Mouse (Mus musculus) embryonic facial prominence, embryonic 13.5 days (tissue): ENCODE results near the gene Snx11. TPM values are rescaled to one million over a fixed set of nuclear protein-coding genes. Genes with fewer than 3 reads are reported as not detected.

Experiments
- ATAC-seq: fragments of 200-750 bp; cut with Nextera tagmentation; 2 replicates; pipeline ENCODE4 v1.8.0; 2017; ENCODE audit warnings: low read depth; ENCODE audit not compliant: insufficient number of reproducible peaks, insufficient read depth, low FRiP score, low TSS enrichment
- H3K27ac ChIP-seq: fragments of 300-500 bp; sonication (generic); 2 replicates; pipeline ENCODE4 v1.5.1; 2015; ENCODE audit warnings: moderate library complexity, mild to moderate bottlenecking, inconsistent platforms
- H3K27me3 ChIP-seq: fragments of 300-500 bp; sonication (generic); 2 replicates; pipeline ENCODE4 v1.6.1; 2015; ENCODE audit warnings: mild to moderate bottlenecking, inconsistent platforms
- H3K36me3 ChIP-seq: fragments of 300-500 bp; sonication (generic); 2 replicates; pipeline ENCODE4 v1.6.1; 2015; ENCODE audit warnings: mild to moderate bottlenecking, inconsistent platforms
- H3K4me1 ChIP-seq: fragments of 300-500 bp; sonication (generic); 2 replicates; pipeline ENCODE4 v1.6.1; 2015; ENCODE audit warnings: inconsistent platforms
- H3K4me2 ChIP-seq: fragments of 300-500 bp; sonication (generic); 2 replicates; pipeline ENCODE4 v1.6.1; 2015; ENCODE audit warnings: moderate library complexity, mild to moderate bottlenecking, inconsistent platforms
- H3K4me3 ChIP-seq: fragments of 300-500 bp; sonication (generic); 2 replicates; pipeline ENCODE4 v1.5.1; 2015; ENCODE audit warnings: mild to moderate bottlenecking, inconsistent platforms
- H3K9ac ChIP-seq: fragments of 300-500 bp; sonication (generic); 2 replicates; pipeline ENCODE4 v1.6.1; 2015; ENCODE audit warnings: mild to moderate bottlenecking, inconsistent platforms
- H3K9me3 ChIP-seq: fragments of 300-500 bp; sonication (generic); 2 replicates; pipeline ENCODE4 v1.6.1; 2016; ENCODE audit warnings: inconsistent platforms
- WGBS: fragments of 180-500 bp; shearing (Covaris S2); methylation state at CpG from one replicate; pipeline ENCODE4 v1.1.7; 2015; ENCODE audit warnings: mixed read lengths; 5-methylcytosine and 5-hydroxymethylcytosine counted together
- polyA plus RNA-seq: library from polyadenylated mRNA; unstranded; fragments of >200 nt; fragmentation: Nextera tagmentation; extraction: Ambion mirVana; gene quantifications from 2 replicates; pipeline ENCODE4 v1.2.1, GENCODE M21; 2015

The Snx11 gene
- polyA plus RNA-seq, 1 experiment from 2014 or later: 23.5 TPM

GRCm38 (mm10) chr11:96758402-96758801, 19.0 kb downstream of the Snx11 start:
- Histone ChIP-seq H3K9ac (no peak overlapping the region), H3K4me2 (no peak overlapping the region), H3K4me3 (no peak overlapping the region), H3K36me3 (no peaks in the 10 kb centered on the region), H3K27me3 (no peaks in the 10 kb centered on the region), H3K4me1 (0 out of 2 replicates have a peak, but pooled peaks cover 5% of the 10 kb centered on the region), H3K9me3 (no peaks in the 10 kb centered on the region), H3K27ac (no peak overlapping the region)
- no peak for ATAC-seq
- 66% methylated on average over 5 of the region's 5 CpGs for WGBS

GRCm38 (mm10) chr11:96757421-96757820, 19.9 kb downstream of the Snx11 start:
- Histone ChIP-seq H3K4me2 (no peak overlapping the region), H3K4me1 (no peaks in the 10 kb centered on the region), H3K9me3 (no peaks in the 10 kb centered on the region), H3K4me3 (no peak overlapping the region), H3K36me3 (no peaks in the 10 kb centered on the region), H3K27me3 (no peaks in the 10 kb centered on the region), H3K27ac (no peak overlapping the region), H3K9ac (no peak overlapping the region)
- 56% methylated on average over 4 of the region's 4 CpGs for WGBS
- no peak for ATAC-seq

GRCm38 (mm10) chr11:96755298-96755697, 22.1 kb downstream of the Snx11 start:
- Histone ChIP-seq H3K9me3 (no peaks in the 10 kb centered on the region), H3K4me3 (no peak overlapping the region), H3K27ac (no peak overlapping the region), H3K4me1 (no peaks in the 10 kb centered on the region), H3K9ac (no peak overlapping the region), H3K27me3 (no peaks in the 10 kb centered on the region), H3K4me2 (no peak overlapping the region), H3K36me3 (no peaks in the 10 kb centered on the region)
- WGBS: 98% methylated on average over 2 of the region's 2 CpGs
- ATAC-seq: no peak

- Histone ChIP-seq H3K27ac (no peak overlapping the region), H3K9ac (no peak overlapping the region), H3K36me3 (no peaks in the 10 kb centered on the region), H3K4me1 (peaks cover 16% of the 10 kb centered on the region), H3K9me3 (no peaks in the 10 kb centered on the region), H3K4me3 (no peak overlapping the region), H3K4me2 (no peak overlapping the region), H3K27me3 (peaks cover 5% of the 10 kb centered on the region)
- no peak for ATAC-seq
- 44% methylated on average over 3 of the region's 3 CpGs for WGBS
Measured at GRCm38 (mm10) chr11:96747555-96747954, 29.8 kb downstream of the Snx11 start.

- no peak for ATAC-seq
- peaks cover 22% of the 10 kb centered on the region for H3K4me1 ChIP-seq
- no peak overlapping the region for H3K4me3 ChIP-seq
- no peaks in the 10 kb centered on the region for H3K36me3 ChIP-seq
- no peak overlapping the region for H3K9ac ChIP-seq
- H3K4me2 ChIP-seq: no peak overlapping the region
- H3K27ac ChIP-seq: no peak overlapping the region
- 69% methylated on average over 6 of the region's 6 CpGs for WGBS
- H3K27me3 ChIP-seq: peaks cover 11% of the 10 kb centered on the region
- no peaks in the 10 kb centered on the region for H3K9me3 ChIP-seq
Measured at GRCm38 (mm10) chr11:96746648-96747047, 30.7 kb downstream of the Snx11 start.

- Histone ChIP-seq H3K27ac (no peak overlapping the region), H3K4me1 (peaks cover 22% of the 10 kb centered on the region), H3K36me3 (no peaks in the 10 kb centered on the region), H3K4me3 (no peak overlapping the region), H3K9me3 (no peaks in the 10 kb centered on the region), H3K4me2 (no peak overlapping the region), H3K9ac (no peak overlapping the region), H3K27me3 (peaks cover 20% of the 10 kb centered on the region)
- ATAC-seq: no peak
- WGBS: 79% methylated on average over 4 of the region's 4 CpGs
Measured at GRCm38 (mm10) chr11:96743891-96744290, 33.5 kb downstream of the Snx11 start.

- WGBS: 45% methylated on average over 11 of the region's 11 CpGs
- no peak overlapping the region; the same call in 1 of the 2 replicates for H3K4me2 ChIP-seq
- no peak for ATAC-seq
Measured at GRCm38 (mm10) chr11:96743000-96743399, 34.4 kb downstream of the Snx11 start.

GRCm38 (mm10) chr11:96741995-96742394, 35.4 kb downstream of the Snx11 start:
- Histone ChIP-seq H3K27me3 (peaks cover 27% of the 10 kb centered on the region), H3K9me3 (no peaks in the 10 kb centered on the region), H3K27ac (no peak overlapping the region), H3K4me3 (no peak overlapping the region), H3K9ac (no peak overlapping the region), H3K4me1 (peaks cover 13% of the 10 kb centered on the region), H3K4me2 (no peak overlapping the region), H3K36me3 (no peaks in the 10 kb centered on the region)
- no peak for ATAC-seq
- WGBS: 28% methylated on average over 12 of the region's 12 CpGs

More at GRCm38 (mm10) chr11:96743000-96743399, 34.4 kb downstream of the Snx11 start:
- no peak overlapping the region for H3K9ac ChIP-seq
- H3K36me3 ChIP-seq: no peaks in the 10 kb centered on the region
- peaks cover 22% of the 10 kb centered on the region for H3K4me1 ChIP-seq
- no peaks in the 10 kb centered on the region for H3K9me3 ChIP-seq
- peaks cover 25% of the 10 kb centered on the region for H3K27me3 ChIP-seq
- H3K4me3 ChIP-seq: no peak overlapping the region
- no peak overlapping the region for H3K27ac ChIP-seq

- Histone ChIP-seq H3K9ac (no peak overlapping the region), H3K27ac (no peak overlapping the region), H3K27me3 (peaks cover 35% of the 10 kb centered on the region), H3K36me3 (no peaks in the 10 kb centered on the region), H3K4me2 (no peak overlapping the region), H3K4me3 (no peak overlapping the region), H3K4me1 (peaks cover 14% of the 10 kb centered on the region), H3K9me3 (no peaks in the 10 kb centered on the region)
- WGBS: 80% methylated on average over 12 of the region's 12 CpGs
- ATAC-seq: no peak
Measured at GRCm38 (mm10) chr11:96740796-96741195, 36.6 kb downstream of the Snx11 start.

GRCm38 (mm10) chr11:96737673-96738471, 39.5 kb downstream of the Snx11 start:
- 72% methylated on average over 14 of the region's 14 CpGs for WGBS
- Histone ChIP-seq H3K9ac (no peak overlapping the region), H3K9me3 (no peaks in the 10 kb centered on the region), H3K36me3 (no peaks in the 10 kb centered on the region), H3K4me3 (no peak overlapping the region), H3K27me3 (peaks cover 39% of the 10 kb centered on the region), H3K4me2 (no peak overlapping the region), H3K4me1 (peaks cover 16% of the 10 kb centered on the region), H3K27ac (no peak overlapping the region)
- no peak for ATAC-seq

- Histone ChIP-seq H3K9ac (no peak overlapping the region), H3K4me3 (peak overlapping the region; percentile 29), H3K27me3 (peaks cover 31% of the 10 kb centered on the region), H3K4me1 (peaks cover 12% of the 10 kb centered on the region), H3K27ac (no peak overlapping the region), H3K9me3 (no peaks in the 10 kb centered on the region), H3K4me2 (peak overlapping the region; percentile 57), H3K36me3 (no peaks in the 10 kb centered on the region)
- 15% methylated on average over 11 of the region's 11 CpGs for WGBS
- no peak for ATAC-seq
Measured at GRCm38 (mm10) chr11:96736361-96736760, 41.0 kb downstream of the Snx11 start.

GRCm38 (mm10) chr11:96735908-96736307, 41.5 kb downstream of the Snx11 start:
- peak overlapping the region; percentile 57 for H3K4me2 ChIP-seq
- H3K9me3 ChIP-seq: no peaks in the 10 kb centered on the region
- peak overlapping the region; percentile 66 for H3K9ac ChIP-seq
- H3K27me3 ChIP-seq: peaks cover 27% of the 10 kb centered on the region
- H3K27ac ChIP-seq: no peak overlapping the region
- no peaks in the 10 kb centered on the region for H3K36me3 ChIP-seq
- no peak for ATAC-seq
- WGBS: 2% methylated on average over 19 of the region's 19 CpGs
- peaks cover 12% of the 10 kb centered on the region for H3K4me1 ChIP-seq
- H3K4me3 ChIP-seq: peak overlapping the region; percentile 29
